ENCODE assay signal across 9 mouse cellular contexts in the genomic region with DNA sequence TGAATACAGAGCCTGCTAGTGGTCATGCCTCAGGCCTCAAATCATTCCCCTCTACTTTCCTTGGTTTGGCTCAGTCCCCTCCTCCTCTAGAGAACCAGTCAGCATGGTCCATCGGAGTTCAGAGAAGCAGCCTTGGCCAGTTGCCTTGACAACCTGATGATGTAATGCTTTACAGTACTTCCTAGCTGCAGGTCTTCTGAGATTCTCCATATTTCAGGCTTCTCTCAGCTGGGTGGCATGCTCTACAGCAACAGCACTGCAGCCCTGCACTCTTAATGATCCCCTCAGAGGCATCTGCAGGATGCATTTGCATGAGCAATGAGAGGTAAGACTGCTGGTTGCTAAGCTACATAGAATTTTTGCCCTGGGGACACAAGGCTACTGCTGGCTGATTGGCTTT.
A peak's percentile ranks its signal among the peaks of the same experiment; 100 is the strongest.
DNase-seq lines count a peak whose midpoint lies in the region; ATAC-seq and TF ChIP-seq lines count a peak whose summit lies in the region.
"Had no signal": no experiment of that assay in that cellular context is flagged by ENCODE, and none has a peak within 500 bp of the region (broad histone marks: within the 10 kb centered on the region; RNA-seq: fewer than 3 reads in every experiment).

No protein-coding gene starts in this region.

- 0% methylated on average over 1 of the region's 1 CpGs for WGBS in midbrain, embryonic 14.5 days

- H3K27me3 ChIP-seq in midbrain, embryonic 14.5 days (ENCODE audit: control insufficient read depth, insufficient read depth, low read length), result no peaks in the 10 kb centered on the region
- H3K27me3 ChIP-seq: liver, embryonic 15.5 days had no signal

- H3K36me3 ChIP-seq in midbrain, embryonic 14.5 days (ENCODE audit: control insufficient read depth, insufficient read depth, low read length), result no peaks in the 10 kb centered on the region
- H3K36me3 ChIP-seq: liver, embryonic 15.5 days had no signal

- DNase-seq in cerebellum, adult 9-10 months, result peak; percentile 3
- no peak for DNase-seq in cerebellum, adult 9-11 months
- DNase-seq in layer of hippocampus, adult 2 months (ENCODE audit: low spot score in 2 of 2), result peak; percentile 16 to 30
- peak; percentile 93 for DNase-seq in midbrain, embryonic 14.5 days
- no peak for DNase-seq in spleen, postnatal 10 days (ENCODE audit: low spot score in 2 of 2)
- no peak for DNase-seq in lung, postnatal 36 days
- no peak for DNase-seq in gastrocnemius, adult 18-20 months (ENCODE audit: low spot score)

- H3K27ac ChIP-seq in layer of hippocampus, adult 2 months, result 0 out of 2 replicates have a peak overlapping the region, but pooled peaks have one; percentile 32
- H3K27ac ChIP-seq in midbrain, embryonic 14.5 days (replicated peaks; ENCODE audit: low read depth, low read length), result peak overlapping the region; percentile 90
- H3K27ac ChIP-seq: liver, embryonic 15.5 days had no signal

- peak; percentile 84 for ATAC-seq in frontal cortex, adult (ENCODE audit: low TSS enrichment)
- ATAC-seq in midbrain, embryonic 14.5 days (ENCODE audit: low FRiP score, low TSS enrichment), result peak; percentile 98

- no peak overlapping the region for H3K4me3 ChIP-seq in layer of hippocampus, adult 2 months
- no peak overlapping the region for H3K4me3 ChIP-seq in midbrain, embryonic 14.5 days (replicated peaks; ENCODE audit: low read depth, low read length)
- H3K4me3 ChIP-seq: liver, embryonic 15.5 days had no signal

- peaks cover 23% of the 10 kb centered on the region for H3K4me1 ChIP-seq in midbrain, embryonic 14.5 days (ENCODE audit: control insufficient read depth, insufficient read depth, low read length)
- H3K4me1 ChIP-seq: liver, embryonic 15.5 days had no signal

- peak overlapping the region; percentile 21 for H3K4me2 ChIP-seq in midbrain, embryonic 14.5 days (ENCODE audit: low read length)
- H3K4me2 ChIP-seq: liver, embryonic 15.5 days had no signal

- no peak overlapping the region for H3K9ac ChIP-seq in midbrain, embryonic 14.5 days (replicated peaks; ENCODE audit: low read length)
- H3K9ac ChIP-seq: liver, embryonic 15.5 days had no signal

- H3K9me3 ChIP-seq in midbrain, embryonic 14.5 days (ENCODE audit: control insufficient read depth, low read length), result no peaks in the 10 kb centered on the region
- H3K9me3 ChIP-seq: liver, embryonic 15.5 days had no signal

- no peak for TF ChIP-seq CTCF in layer of hippocampus, adult 2 months (conservative IDR thresholded peaks at IDR 0.05)

Comparison
In these comparisons a context has a peak if more than half of its experiments do, and no peak if none do; other contexts are left out.
1. DNase-seq: peak in cerebellum, adult 9-10 months (single experiment), layer of hippocampus, adult 2 months (2 of 2) and midbrain, embryonic 14.5 days (single experiment); none in cerebellum, adult 9-11 months (single experiment), spleen, postnatal 10 days (0 of 2), lung, postnatal 36 days (single experiment) and gastrocnemius, adult 18-20 months (single experiment).